16 mouse cellular contexts compared by ENCODE assay signal in the genomic region with DNA sequence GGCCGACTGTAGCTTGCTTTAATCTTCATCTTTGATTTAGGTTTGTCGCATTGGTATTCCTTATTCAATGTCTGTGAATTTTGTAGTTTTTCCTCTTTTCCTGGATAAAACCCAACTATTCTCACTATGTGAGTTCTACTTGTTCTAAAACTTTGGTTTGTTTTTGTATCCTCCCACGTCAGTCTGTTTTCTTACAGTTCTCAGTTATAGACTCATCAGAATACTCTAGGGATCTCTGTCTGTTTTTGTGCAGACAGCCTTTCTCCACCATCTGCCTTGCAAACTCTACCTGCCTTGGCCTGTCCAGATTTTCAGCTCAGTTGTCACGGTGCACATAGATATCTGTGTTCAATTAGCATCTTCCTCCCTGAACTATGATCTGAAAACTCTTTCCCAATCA.
"Had no signal": no experiment of that assay in that cellular context is flagged by ENCODE, and none has a peak within 500 bp of the region (broad histone marks: within the 10 kb centered on the region; RNA-seq: fewer than 3 reads in every experiment).

No protein-coding gene starts in this region.

- DNase-seq: forebrain, postnatal 0 days; gastrocnemius, postnatal 14 days; gastrocnemius, postnatal 36 days; heart, adult 11 months; heart, adult 2 months; heart, postnatal 14 days; heart, postnatal 4 days; kidney, adult 11 months; kidney, adult 2 months; kidney, adult 9 months; kidney, postnatal 14 days; kidney, postnatal 36 days; left cerebral cortex, postnatal 4 days had no signal

- ATAC-seq: forebrain, postnatal 0 days; hindbrain, embryonic 16.5 days; intestine, embryonic 16.5 days; liver, embryonic 12.5 days had no signal
